In the genomic region with DNA sequence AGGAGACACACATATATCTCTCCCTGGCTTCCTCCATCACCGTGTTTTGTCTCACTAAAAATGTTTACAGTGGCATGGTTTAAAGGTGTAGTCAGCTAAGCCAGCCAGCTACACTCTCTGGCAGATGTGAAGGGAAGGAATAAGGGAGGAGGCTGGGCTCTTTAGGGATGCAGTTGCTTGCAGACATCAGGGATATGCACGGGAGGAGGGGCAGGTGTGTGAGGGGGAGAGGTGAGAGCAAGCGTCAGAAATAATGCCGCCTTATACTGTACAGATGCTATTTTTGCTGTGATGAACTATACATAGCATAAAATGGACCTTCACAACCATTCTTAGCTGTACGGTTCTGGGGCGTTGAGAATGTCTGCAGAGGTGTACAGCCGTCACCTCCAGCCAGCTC, we compare ENCODE assay signal across 15 mouse cellular contexts.
DNase-seq lines count a peak whose midpoint lies in the region; ATAC-seq lines count a peak whose summit lies in the region.
"Had no signal": no experiment of that assay in that cellular context is flagged by ENCODE, and none has a peak within 500 bp of the region (broad histone marks: within the 10 kb centered on the region; RNA-seq: fewer than 3 reads in every experiment).

No protein-coding gene starts in this region.

- H3K4me2 ChIP-seq in embryonic facial prominence, embryonic 13.5 days = no peak overlapping the region
- no peak overlapping the region for H3K4me2 ChIP-seq in forebrain, embryonic 14.5 days (ENCODE audit: low read length)
- no peak overlapping the region for H3K4me2 ChIP-seq in neural tube, embryonic 12.5 days (replicated peaks)
- H3K4me2 ChIP-seq: liver, embryonic 12.5 days had no signal

- peaks cover 19% of the 10 kb centered on the region for H3K4me1 ChIP-seq in embryonic facial prominence, embryonic 13.5 days
- H3K4me1 ChIP-seq in forebrain, embryonic 14.5 days (ENCODE audit: control insufficient read depth, insufficient read depth, low read length) = peaks cover 28% of the 10 kb centered on the region
- H3K4me1 ChIP-seq in limb, embryonic 10.5 days = peaks cover 35% of the 10 kb centered on the region
- peaks cover 16% of the 10 kb centered on the region for H3K4me1 ChIP-seq in neural tube, embryonic 12.5 days

- no peak overlapping the region for H3K4me3 ChIP-seq in embryonic facial prominence, embryonic 13.5 days
- H3K4me3 ChIP-seq in forebrain, embryonic 14.5 days (ENCODE audit: low read depth, low read length) = no peak overlapping the region
- H3K4me3 ChIP-seq in limb, embryonic 10.5 days = no peak overlapping the region
- no peak overlapping the region for H3K4me3 ChIP-seq in neural tube, embryonic 12.5 days
- H3K4me3 ChIP-seq: liver, embryonic 12.5 days had no signal

- no peaks in the 10 kb centered on the region for H3K9me3 ChIP-seq in embryonic facial prominence, embryonic 13.5 days
- H3K9me3 ChIP-seq in forebrain, embryonic 14.5 days (replicated peaks; ENCODE audit: control insufficient read depth, low read length) = no peaks in the 10 kb centered on the region
- H3K9me3 ChIP-seq in limb, embryonic 10.5 days (replicated peaks) = no peaks in the 10 kb centered on the region
- peaks cover 4% of the 10 kb centered on the region; the same call in 1 of the 2 replicates for H3K9me3 ChIP-seq in neural tube, embryonic 12.5 days
- H3K9me3 ChIP-seq: liver, embryonic 12.5 days had no signal

- ATAC-seq in embryonic facial prominence, embryonic 13.5 days (ENCODE audit: insufficient number of reproducible peaks, insufficient read depth, low FRiP score, low TSS enrichment, low read depth) = peak; percentile 59; the same call in 1 of the 2 replicates
- ATAC-seq in forebrain, embryonic 14.5 days = peak; percentile 4; the same call in 1 of the 2 replicates
- ATAC-seq in neural tube, embryonic 12.5 days (ENCODE audit: low FRiP score, low read depth) = peak; percentile 31; the same call in 1 of the 2 replicates
- ATAC-seq: liver, embryonic 12.5 days had no signal

- no peak overlapping the region for H3K27ac ChIP-seq in embryonic facial prominence, embryonic 13.5 days
- H3K27ac ChIP-seq in forebrain, embryonic 14.5 days (ENCODE audit: low read depth, low read length) = peak overlapping the region; percentile 64; the same call in 1 of the 2 replicates
- H3K27ac ChIP-seq in limb, embryonic 10.5 days = peak overlapping the region; percentile 82; the same call in 1 of the 2 replicates
- no peak overlapping the region for H3K27ac ChIP-seq in neural tube, embryonic 12.5 days
- H3K27ac ChIP-seq: liver, embryonic 12.5 days had no signal

- no peaks in the 10 kb centered on the region for H3K36me3 ChIP-seq in embryonic facial prominence, embryonic 13.5 days
- no peaks in the 10 kb centered on the region for H3K36me3 ChIP-seq in forebrain, embryonic 14.5 days (ENCODE audit: control insufficient read depth, insufficient read depth, low read length)
- H3K36me3 ChIP-seq in limb, embryonic 10.5 days = no peaks in the 10 kb centered on the region
- no peaks in the 10 kb centered on the region for H3K36me3 ChIP-seq in neural tube, embryonic 12.5 days
- H3K36me3 ChIP-seq: liver, embryonic 12.5 days had no signal

- DNase-seq in forebrain, embryonic 14.5 days (ENCODE audit: low spot score) = no peak
- peak; percentile 30 for DNase-seq in limb, embryonic 10.5 days (ENCODE audit: low spot score)
- DNase-seq in right cerebral cortex, postnatal 10 days (ENCODE audit: low spot score in 2 of 2) = no peak
- DNase-seq in layer of hippocampus, adult 11-12 months (ENCODE audit: low spot score) = no peak
- no peak for DNase-seq in adrenal gland, adult (ENCODE audit: inconsistent age in 2 of 2, low spot score in 1 of 2)
- DNase-seq: cerebellum, adult 9-11 months; heart, adult 18-20 months; heart, postnatal 36 days; kidney, adult 8-10 months; right cerebral cortex, postnatal 4 days; thymus, postnatal 36 days had no signal

- no peak overlapping the region for H3K9ac ChIP-seq in embryonic facial prominence, embryonic 13.5 days
- H3K9ac ChIP-seq in forebrain, embryonic 14.5 days (ENCODE audit: low read length) = no peak overlapping the region
- no peak overlapping the region for H3K9ac ChIP-seq in neural tube, embryonic 12.5 days
- H3K9ac ChIP-seq: liver, embryonic 12.5 days had no signal

- peaks cover 10% of the 10 kb centered on the region for H3K27me3 ChIP-seq in embryonic facial prominence, embryonic 13.5 days
- no peaks in the 10 kb centered on the region for H3K27me3 ChIP-seq in forebrain, embryonic 14.5 days (replicated peaks; ENCODE audit: control insufficient read depth, insufficient read depth, low read length)
- H3K27me3 ChIP-seq in limb, embryonic 10.5 days (ENCODE audit: low read depth, poor library complexity, severe bottlenecking) = peaks cover 17% of the 10 kb centered on the region; the same call in 1 of the 2 replicates
- H3K27me3 ChIP-seq in neural tube, embryonic 12.5 days (replicated peaks) = no peaks in the 10 kb centered on the region
- H3K27me3 ChIP-seq: CH12.LX had no signal

- WGBS in embryonic facial prominence, embryonic 13.5 days = 62% methylated on average over 7 of the region's 7 CpGs
- WGBS in forebrain, embryonic 14.5 days = 62% methylated on average over 7 of the region's 7 CpGs
- WGBS in limb, embryonic 10.5 days = 67% methylated on average over 7 of the region's 7 CpGs
- 66% methylated on average over 7 of the region's 7 CpGs for WGBS in neural tube, embryonic 12.5 days

Comparison
In these comparisons a context has a peak if more than half of its experiments do, and no peak if none do; other contexts are left out.
1. ATAC-seq: peak in every context shown above with its lines; median percentile 59 in embryonic facial prominence, embryonic 13.5 days; 31 in neural tube, embryonic 12.5 days; 4 in forebrain, embryonic 14.5 days.
2. H3K27ac ChIP-seq: peak in forebrain, embryonic 14.5 days (single experiment) and limb, embryonic 10.5 days (single experiment); none in embryonic facial prominence, embryonic 13.5 days (single experiment) and neural tube, embryonic 12.5 days (single experiment).